In the genomic region with DNA sequence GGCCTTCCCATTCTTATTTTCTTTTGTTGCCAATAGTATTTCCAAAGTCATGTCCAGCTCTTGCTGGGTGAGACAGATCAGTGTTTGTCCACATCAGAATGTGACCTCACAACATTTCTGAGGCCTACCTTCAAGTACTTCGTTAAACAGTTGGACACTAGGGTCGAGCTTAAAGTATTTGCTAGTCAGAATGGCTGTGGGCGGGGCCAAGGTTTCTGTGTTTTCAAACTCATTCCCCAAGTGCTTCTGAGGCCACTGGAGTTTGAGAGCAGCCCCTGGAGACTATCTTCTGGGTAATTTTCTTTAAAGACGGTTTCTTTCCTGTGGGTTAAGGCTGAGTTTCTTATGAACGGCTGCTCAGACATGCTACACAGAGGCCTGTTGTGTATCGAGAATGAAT, we compare ENCODE assay signal across 15 mouse cellular contexts. TPM values are rescaled to one million over a fixed set of nuclear protein-coding genes. Genes with fewer than 3 reads are reported as not detected.
A peak's percentile ranks its signal among the peaks of the same experiment; 100 is the strongest.
DNase-seq lines count a peak whose midpoint lies in the region; ATAC-seq and TF ChIP-seq lines count a peak whose summit lies in the region.
"Had no signal": no experiment of that assay in that cellular context is flagged by ENCODE, and none has a peak within 500 bp of the region (broad histone marks: within the 10 kb centered on the region; RNA-seq: fewer than 3 reads in every experiment).

No protein-coding gene starts in this region.

- no peaks in the 10 kb centered on the region for H3K9me3 ChIP-seq in hindbrain, postnatal 0 days (ENCODE audit: low read length)
- no peaks in the 10 kb centered on the region for H3K9me3 ChIP-seq in hindbrain, embryonic 14.5 days (ENCODE audit: control insufficient read depth, low read length)
- H3K9me3 ChIP-seq in liver, postnatal 0 days (ENCODE audit: low read length), result no peaks in the 10 kb centered on the region
- H3K9me3 ChIP-seq: embryonic facial prominence, embryonic 13.5 days; forebrain, embryonic 13.5 days; limb, embryonic 15.5 days had no signal

- H3K9ac ChIP-seq in hindbrain, postnatal 0 days (replicated peaks; ENCODE audit: low read length), result no peak overlapping the region
- no peak overlapping the region for H3K9ac ChIP-seq in hindbrain, embryonic 14.5 days
- no peak overlapping the region for H3K9ac ChIP-seq in liver, postnatal 0 days (replicated peaks)
- H3K9ac ChIP-seq: embryonic facial prominence, embryonic 13.5 days; forebrain, embryonic 13.5 days; limb, embryonic 15.5 days had no signal

- peak overlapping the region; percentile 13; the same call in 1 of the 2 replicates for H3K27ac ChIP-seq in hindbrain, postnatal 0 days
- H3K27ac ChIP-seq in hindbrain, embryonic 14.5 days, result no peak overlapping the region
- H3K27ac ChIP-seq in liver, postnatal 0 days (ENCODE audit: low read depth), result peak overlapping the region; percentile 40; the same call in 1 of the 2 replicates
- H3K27ac ChIP-seq: embryonic facial prominence, embryonic 13.5 days; forebrain, embryonic 13.5 days; limb, embryonic 15.5 days had no signal

- no peak overlapping the region for H3K4me2 ChIP-seq in hindbrain, postnatal 0 days (ENCODE audit: low read depth, low read length)
- no peak overlapping the region for H3K4me2 ChIP-seq in hindbrain, embryonic 14.5 days (replicated peaks)
- H3K4me2 ChIP-seq in liver, postnatal 0 days (ENCODE audit: low read depth, low read length), result no peak overlapping the region
- H3K4me2 ChIP-seq: embryonic facial prominence, embryonic 13.5 days; forebrain, embryonic 13.5 days; limb, embryonic 15.5 days had no signal

- no peaks in the 10 kb centered on the region; the same call in 1 of the 2 replicates for H3K4me1 ChIP-seq in hindbrain, postnatal 0 days (ENCODE audit: insufficient read depth, low read length)
- no peaks in the 10 kb centered on the region for H3K4me1 ChIP-seq in hindbrain, embryonic 14.5 days (replicated peaks; ENCODE audit: control insufficient read depth, insufficient read depth, low read length)
- H3K4me1 ChIP-seq in liver, postnatal 0 days (ENCODE audit: insufficient read depth), result peaks cover 15% of the 10 kb centered on the region
- H3K4me1 ChIP-seq: limb, embryonic 15.5 days had no signal

- ATAC-seq in hindbrain, postnatal 0 days, result no peak
- ATAC-seq in hindbrain, embryonic 14.5 days (ENCODE audit: low FRiP score), result no peak
- ATAC-seq in liver, postnatal 0 days, result no peak
- ATAC-seq in frontal cortex, adult (ENCODE audit: low TSS enrichment), result no peak
- ATAC-seq: forebrain, embryonic 13.5 days; Patski had no signal

- no peak for TF ChIP-seq CTCF in hindbrain, postnatal 0 days (IDR thresholded peaks at IDR 0.05; ENCODE audit: low read depth)
- no peak for TF ChIP-seq CTCF in liver, postnatal 0 days (IDR thresholded peaks at IDR 0.05; ENCODE audit: low read depth)

- WGBS in hindbrain, postnatal 0 days, result 67% methylated on average over 6 of the region's 6 CpGs
- WGBS in hindbrain, embryonic 14.5 days, result 73% methylated on average over 6 of the region's 6 CpGs
- 65% methylated on average over 6 of the region's 6 CpGs for WGBS in liver, postnatal 0 days (ENCODE audit: insufficient replicate concordance)

- no peaks in the 10 kb centered on the region for H3K27me3 ChIP-seq in hindbrain, postnatal 0 days (ENCODE audit: insufficient read depth, low read length)
- no peaks in the 10 kb centered on the region for H3K27me3 ChIP-seq in hindbrain, embryonic 14.5 days (ENCODE audit: control insufficient read depth, insufficient read depth, low read length)
- H3K27me3 ChIP-seq in liver, postnatal 0 days (ENCODE audit: insufficient read depth, low read length), result no peaks in the 10 kb centered on the region
- H3K27me3 ChIP-seq: embryonic facial prominence, embryonic 13.5 days; forebrain, embryonic 13.5 days; limb, embryonic 15.5 days; Patski had no signal

- TF ChIP-seq EP300 in liver, postnatal 0 days (IDR thresholded peaks at IDR 0.05; ENCODE audit: low read depth), result no peak

- H3K36me3 ChIP-seq in hindbrain, postnatal 0 days (ENCODE audit: insufficient read depth, low read length), result no peaks in the 10 kb centered on the region
- H3K36me3 ChIP-seq in hindbrain, embryonic 14.5 days (replicated peaks; ENCODE audit: control insufficient read depth, insufficient read depth), result peaks cover 5% of the 10 kb centered on the region; the same call in 1 of the 2 replicates
- 0 out of 2 replicates have a peak, but pooled peaks cover 5% of the 10 kb centered on the region for H3K36me3 ChIP-seq in liver, postnatal 0 days (replicated peaks; ENCODE audit: insufficient read depth, low read length)

- no peak for DNase-seq in hindbrain, postnatal 0 days (ENCODE audit: low spot score)
- no peak for DNase-seq in hindbrain, embryonic 14.5 days (ENCODE audit: low spot score)
- DNase-seq in Muller cell, postnatal 12 days (ENCODE audit: inconsistent ontology term), result peak; percentile 31
- DNase-seq in liver, postnatal 0 days, result no peak
- DNase-seq in lung, postnatal 36 days, result peak; percentile 90
- DNase-seq in cerebellum, adult 11-12 months, result no peak
- DNase-seq: adrenal gland, adult 2 months; cerebellum, postnatal 36 days; gastrocnemius, postnatal 25 days; kidney, adult 11 months had no signal

- H3K4me3 ChIP-seq in hindbrain, postnatal 0 days (ENCODE audit: low read length), result no peak overlapping the region
- H3K4me3 ChIP-seq in hindbrain, embryonic 14.5 days (replicated peaks; ENCODE audit: low read length), result no peak overlapping the region
- no peak overlapping the region for H3K4me3 ChIP-seq in liver, postnatal 0 days (ENCODE audit: low read depth, low read length)
- H3K4me3 ChIP-seq: embryonic facial prominence, embryonic 13.5 days; forebrain, embryonic 13.5 days; limb, embryonic 15.5 days had no signal

RNA-seq across cellular contexts. Expression of a gene that starts 9.7 kb away (rescaled TPM):
- total RNA-seq in hindbrain, postnatal 0 days (2014; rRNA removed), result 126 and 133 TPM in 2 replicates
- 63.2 and 65.8 TPM in 2 replicates for polyA plus RNA-seq in hindbrain, postnatal 0 days (2015; fragmentation: Nextera tagmentation; extraction: Ambion mirVana)
- 115 and 130 TPM in 2 replicates for polyA plus RNA-seq in hindbrain, embryonic 14.5 days (2014; fragmentation: Nextera tagmentation; extraction: Ambion mirVana)
- polyA plus RNA-seq in liver, postnatal 0 days (2015; fragmentation: Nextera tagmentation; extraction: Ambion mirVana), result 5.4 and 6.4 TPM in 2 replicates

Comparison
In these comparisons a context has a peak if more than half of its experiments do, and no peak if none do; other contexts are left out.
1. DNase-seq: peak in Muller cell, postnatal 12 days (single experiment) and lung, postnatal 36 days (single experiment); none in hindbrain, postnatal 0 days (single experiment), hindbrain, embryonic 14.5 days (single experiment), liver, postnatal 0 days (single experiment) and cerebellum, adult 11-12 months (single experiment).